Mouse (Mus musculus) kidney, embryonic 14.5 days (tissue): ENCODE measurements around the gene Hes2. TPM values are rescaled to one million over a fixed set of nuclear protein-coding genes. Genes with fewer than 3 reads are reported as not detected.

Experiments
- ATAC-seq: fragments of 200-750 bp; cut with Nextera tagmentation; 2 replicates; pipeline ENCODE4 v1.8.0; 2017; ENCODE audit warnings: moderate number of reproducible peaks, mild to moderate bottlenecking, moderate TSS enrichment, moderate library complexity; ENCODE audit not compliant: low FRiP score, low TSS enrichment
- H3K27ac ChIP-seq: fragments of 300-500 bp; sonication (generic); 2 replicates; pipeline ENCODE4 v1.5.1; 2014; ENCODE audit warnings: low read depth, mild to moderate bottlenecking, low read length, moderate library complexity, mixed read lengths
- H3K27me3 ChIP-seq: fragments of 300-500 bp; sonication (generic); 2 replicates; pipeline ENCODE4 v1.6.1; 2014; ENCODE audit warnings: mild to moderate bottlenecking, low read length; ENCODE audit not compliant: control insufficient read depth, insufficient read depth
- H3K36me3 ChIP-seq: fragments of 300-500 bp; sonication (generic); 2 replicates; pipeline ENCODE4 v1.6.1; 2014; ENCODE audit warnings: low read length, mixed read lengths; ENCODE audit not compliant: control insufficient read depth, insufficient read depth
- H3K4me1 ChIP-seq: fragments of 300-500 bp; sonication (generic); 2 replicates; pipeline ENCODE4 v1.6.1; 2014; ENCODE audit warnings: low read length, mixed read lengths; ENCODE audit not compliant: control insufficient read depth, insufficient read depth
- H3K4me2 ChIP-seq: fragments of 300-500 bp; sonication (generic); replicated peaks from 2 replicates; pipeline ENCODE4 v1.6.1; 2014; ENCODE audit warnings: low read depth, mild to moderate bottlenecking, low read length
- H3K4me3 ChIP-seq: fragments of 300-500 bp; sonication (generic); 2 replicates; pipeline ENCODE4 v1.5.1; 2014; ENCODE audit warnings: mild to moderate bottlenecking, low read length
- H3K9ac ChIP-seq: fragments of 300-500 bp; sonication (generic); 2 replicates; pipeline ENCODE4 v1.6.1; 2014; ENCODE audit warnings: low read depth, mild to moderate bottlenecking, low read length, moderate library complexity
- H3K9me3 ChIP-seq: fragments of 300-500 bp; sonication (generic); 2 replicates; pipeline ENCODE4 v1.6.1; 2016; ENCODE audit warnings: low read length; ENCODE audit not compliant: control insufficient read depth
- WGBS: fragments of 180-500 bp; shearing (Covaris S2); extraction: QIAGEN DNeasy Blood & Tissue Kit; methylation state at CpG from one replicate; pipeline ENCODE4 v1.1.7; 2014; 5-methylcytosine and 5-hydroxymethylcytosine counted together
- polyA plus RNA-seq: library from polyadenylated mRNA; unstranded; fragments of >200 nt; fragmentation: Nextera tagmentation; extraction: Ambion mirVana; gene quantifications from 2 replicates; pipeline ENCODE4 v1.2.1, GENCODE M21; 2014

The Hes2 gene
- polyA plus RNA-seq, 1 experiment from 2014 or later = not detected

DNA sequence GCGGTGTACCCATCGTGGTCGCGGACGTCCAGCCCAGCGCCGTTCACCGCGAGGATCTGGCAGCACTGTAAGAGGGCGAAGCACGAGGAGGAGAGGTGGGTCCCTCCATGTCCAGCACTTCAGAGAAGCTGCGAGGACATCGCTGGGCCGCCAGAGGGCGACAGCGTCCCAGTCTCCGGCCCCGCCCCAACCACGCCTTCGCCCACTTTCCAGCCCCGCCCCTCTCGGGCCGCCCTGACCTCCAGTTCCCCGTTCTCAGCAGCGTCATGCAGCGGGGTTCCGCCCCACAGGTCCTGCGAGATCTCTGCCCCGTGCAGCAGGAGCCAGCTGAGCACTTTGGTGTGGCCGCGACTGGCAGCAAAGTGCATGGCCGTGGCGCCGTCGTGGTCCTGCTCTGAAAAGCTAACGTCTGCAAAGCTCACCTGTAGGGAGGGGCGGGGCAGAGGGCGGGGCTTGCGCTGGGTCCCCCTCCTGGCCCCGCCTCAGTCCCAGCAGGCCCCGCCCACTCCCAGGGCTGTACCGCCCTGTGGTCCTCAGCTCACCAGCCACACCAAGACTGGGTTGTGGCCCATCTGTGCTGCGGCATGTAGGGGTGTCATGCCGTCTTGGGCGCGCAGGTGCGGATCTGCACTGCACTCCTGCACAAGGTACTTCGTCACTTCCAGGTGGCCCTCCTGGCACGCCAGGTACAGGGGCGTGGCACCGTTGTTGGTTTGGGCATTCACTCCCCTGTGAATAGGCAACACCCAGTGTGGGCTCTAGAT is 20.0 kb upstream of the Hes2 start:
- ATAC-seq = peak; percentile 84
- Histone ChIP-seq H3K9me3 (no peaks in the 10 kb centered on the region), H3K4me2 (peak overlapping the region; percentile 77), H3K27ac (0 out of 2 replicates have a peak overlapping the region, but pooled peaks have one; percentile 11), H3K36me3 (no peaks in the 10 kb centered on the region), H3K9ac (peak overlapping the region; percentile 23; the same call in 1 of the 2 replicates), H3K27me3 (peaks cover 13% of the 10 kb centered on the region), H3K4me3 (peak overlapping the region; percentile 49), H3K4me1 (peaks cover 10% of the 10 kb centered on the region; the same call in 1 of the 2 replicates)
- WGBS = 4% methylated on average over 51 of the region's 51 CpGs

DNA sequence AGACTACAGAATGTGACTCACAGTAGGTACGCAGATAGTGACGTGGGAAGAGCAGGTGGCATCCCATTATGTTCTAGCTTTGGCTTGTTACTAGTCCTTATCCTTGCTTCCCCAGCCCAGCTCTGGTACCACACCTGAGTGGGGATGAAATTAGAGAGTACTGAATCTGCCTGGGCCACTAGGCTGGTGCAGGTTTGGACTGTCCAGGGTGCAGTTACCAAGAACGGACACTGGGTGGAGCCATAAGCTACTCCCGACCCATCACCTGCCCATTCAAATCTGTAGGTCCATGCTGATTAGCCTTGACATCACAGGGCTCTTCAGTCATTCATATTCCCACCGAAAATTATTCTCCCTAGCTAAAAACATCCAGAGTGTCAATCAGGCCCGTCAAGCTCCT is 18.2 kb upstream of the Hes2 start:
- peaks cover 7% of the 10 kb centered on the region for H3K27me3 ChIP-seq
- 29% methylated on average over 6 of the region's 6 CpGs for WGBS
- peaks cover 14% of the 10 kb centered on the region; the same call in 1 of the 2 replicates for H3K4me1 ChIP-seq
- H3K36me3 ChIP-seq = no peaks in the 10 kb centered on the region
- no peak overlapping the region for H3K27ac ChIP-seq
- H3K4me3 ChIP-seq = no peak overlapping the region
- no peak for ATAC-seq
- H3K9me3 ChIP-seq = no peaks in the 10 kb centered on the region
- H3K4me2 ChIP-seq = no peak overlapping the region
- no peak overlapping the region for H3K9ac ChIP-seq

DNA sequence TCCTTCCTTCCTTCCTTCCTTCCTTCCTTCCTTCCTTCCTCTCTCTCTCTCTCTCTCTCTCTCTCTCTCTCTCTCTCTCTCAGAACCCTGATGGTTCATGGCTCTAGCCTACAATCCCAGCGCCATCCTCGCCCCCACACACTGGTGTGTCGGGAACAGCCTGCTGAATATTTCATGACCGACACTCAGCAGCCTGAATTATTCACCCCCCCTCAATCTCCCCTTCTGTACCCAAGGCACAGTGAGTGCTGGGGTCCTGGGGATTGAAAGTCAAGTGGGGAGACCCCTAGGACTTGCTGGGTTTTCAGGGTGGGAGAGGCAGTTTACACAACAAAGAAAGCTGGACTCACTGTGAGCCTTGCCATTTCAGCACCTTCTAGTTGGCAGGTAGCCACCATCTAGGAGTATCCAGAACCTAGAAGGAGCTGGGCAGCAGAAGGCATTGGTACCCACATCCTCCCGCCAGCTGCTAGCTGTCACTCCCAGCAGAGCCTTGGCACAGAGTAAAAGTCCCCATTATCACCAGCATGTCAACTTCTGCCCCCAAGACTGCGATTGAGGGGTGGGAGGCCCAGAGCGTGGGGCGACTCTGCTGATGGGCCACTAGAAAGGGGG is 17.0 kb upstream of the Hes2 start:
- no peaks in the 10 kb centered on the region for H3K36me3 ChIP-seq
- no peak for ATAC-seq
- WGBS = 81% methylated on average over 8 of the region's 8 CpGs

DNA sequence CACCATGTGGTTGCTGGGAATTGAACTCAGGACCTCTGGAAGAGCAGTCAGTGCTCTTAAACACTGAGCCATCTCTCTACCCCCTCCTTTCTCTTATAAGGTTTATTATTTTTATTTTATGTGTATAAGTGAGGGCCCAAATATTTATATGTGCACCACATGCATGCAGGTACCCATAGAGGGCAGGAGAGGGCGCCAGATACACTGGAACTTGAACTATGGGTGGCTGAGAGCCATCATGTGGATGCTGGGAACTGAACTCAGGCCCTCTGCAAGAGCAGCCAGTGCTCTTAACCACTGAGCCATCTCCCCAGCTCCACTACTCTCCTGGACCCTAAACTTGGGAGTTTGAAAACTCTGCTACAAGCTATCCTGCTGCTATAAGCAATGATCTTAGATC is 15.0 kb upstream of the Hes2 start:
- ATAC-seq = no peak
- peaks cover 7% of the 10 kb centered on the region for H3K27me3 ChIP-seq
- WGBS = 42% methylated on average over 1 of the region's 1 CpGs

More for the DNA sequence above, 17.0 kb upstream of the Hes2 start:
- Histone ChIP-seq H3K4me1 (peaks cover 25% of the 10 kb centered on the region), H3K27ac (no peak overlapping the region), H3K27me3 (peaks cover 7% of the 10 kb centered on the region), H3K9ac (no peak overlapping the region), H3K9me3 (no peaks in the 10 kb centered on the region), H3K4me3 (no peak overlapping the region), H3K4me2 (no peak overlapping the region)

DNA sequence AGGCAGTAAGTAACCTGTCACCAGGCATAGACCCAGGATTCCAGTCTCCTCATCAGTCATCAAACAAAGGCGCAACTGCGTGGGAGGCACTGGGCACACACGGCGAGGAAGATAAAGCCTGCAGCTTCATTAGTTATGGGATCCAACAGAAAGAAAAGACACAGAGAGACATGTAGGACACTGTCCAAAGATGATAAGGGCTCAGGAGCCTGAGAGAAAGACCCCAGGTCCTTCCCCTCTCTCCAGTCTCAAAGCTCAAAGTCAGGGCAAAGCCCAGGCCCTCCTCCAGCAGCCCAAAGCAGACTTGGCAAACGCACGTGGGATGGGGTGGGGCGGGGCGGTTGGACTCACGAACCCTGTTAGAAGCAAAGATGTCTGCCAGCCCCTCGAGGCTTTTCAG is 13.2 kb upstream of the Hes2 start:
- peak overlapping the region; percentile 69; the same call in 1 of the 2 replicates for H3K27ac ChIP-seq
- 0 out of 2 replicates have a peak, but pooled peaks have one; percentile 1 for ATAC-seq
- peaks cover 26% of the 10 kb centered on the region for H3K4me1 ChIP-seq

More for the DNA sequence above, 15.0 kb upstream of the Hes2 start:
- H3K9ac ChIP-seq = no peak overlapping the region
- no peaks in the 10 kb centered on the region for H3K9me3 ChIP-seq
- H3K4me1 ChIP-seq = peaks cover 30% of the 10 kb centered on the region
- no peaks in the 10 kb centered on the region for H3K36me3 ChIP-seq
- H3K4me2 ChIP-seq = no peak overlapping the region
- no peak overlapping the region for H3K27ac ChIP-seq
- no peak overlapping the region for H3K4me3 ChIP-seq

DNA sequence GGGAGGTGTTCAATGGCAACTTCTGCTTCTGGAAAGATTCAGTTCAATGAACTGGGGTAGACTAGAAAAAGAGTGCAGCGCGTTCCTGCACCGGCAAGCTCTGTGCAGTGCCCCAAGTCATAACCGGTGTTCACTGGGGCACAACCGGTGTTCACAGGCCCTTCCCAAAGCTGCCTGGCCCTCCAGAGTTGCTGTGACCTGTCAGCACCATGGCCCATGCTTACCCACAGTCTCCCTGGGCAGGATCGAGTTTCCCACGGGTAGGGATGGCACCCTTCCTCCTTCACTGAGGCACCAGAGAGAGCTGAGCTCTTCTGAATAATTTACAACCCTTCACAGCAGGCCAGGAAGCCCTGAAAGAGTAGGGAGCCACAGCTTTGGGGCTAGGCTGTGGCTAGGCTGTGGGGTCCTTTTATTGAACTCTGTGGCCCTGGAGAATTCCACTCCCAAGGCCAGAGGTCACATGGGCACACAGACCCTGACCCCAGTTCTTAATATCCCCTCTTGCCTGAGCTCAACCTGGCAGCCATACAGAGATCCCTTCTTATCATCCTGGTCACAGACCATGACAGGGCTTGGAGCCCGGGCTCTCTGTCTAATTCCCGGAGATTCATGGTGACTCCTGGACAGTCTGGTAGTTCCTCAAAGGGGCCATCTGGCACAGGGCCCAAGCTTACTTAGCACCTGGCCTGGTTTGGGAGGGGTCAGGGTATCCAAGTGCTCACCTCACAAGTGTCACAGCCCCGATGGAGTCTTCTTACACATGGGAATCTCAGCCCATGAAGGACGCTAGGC is 12.4 kb upstream of the Hes2 start:
- no peak overlapping the region for H3K4me2 ChIP-seq
- peak; percentile 83 for ATAC-seq
- H3K4me1 ChIP-seq = peaks cover 26% of the 10 kb centered on the region
- 23% methylated on average over 11 of the region's 11 CpGs for WGBS
- H3K9ac ChIP-seq = no peak overlapping the region
- H3K27me3 ChIP-seq = no peaks in the 10 kb centered on the region; the same call in none of the 2 replicates
- H3K9me3 ChIP-seq = no peaks in the 10 kb centered on the region
- no peaks in the 10 kb centered on the region for H3K36me3 ChIP-seq
- H3K27ac ChIP-seq = peak overlapping the region; percentile 69
- H3K4me3 ChIP-seq = no peak overlapping the region

More for the DNA sequence above, 13.2 kb upstream of the Hes2 start:
- Histone ChIP-seq H3K4me3 (no peak overlapping the region), H3K27me3 (peaks cover 4% of the 10 kb centered on the region), H3K9ac (no peak overlapping the region), H3K4me2 (no peak overlapping the region), H3K9me3 (no peaks in the 10 kb centered on the region), H3K36me3 (no peaks in the 10 kb centered on the region)
- 45% methylated on average over 10 of the region's 10 CpGs for WGBS

DNA sequence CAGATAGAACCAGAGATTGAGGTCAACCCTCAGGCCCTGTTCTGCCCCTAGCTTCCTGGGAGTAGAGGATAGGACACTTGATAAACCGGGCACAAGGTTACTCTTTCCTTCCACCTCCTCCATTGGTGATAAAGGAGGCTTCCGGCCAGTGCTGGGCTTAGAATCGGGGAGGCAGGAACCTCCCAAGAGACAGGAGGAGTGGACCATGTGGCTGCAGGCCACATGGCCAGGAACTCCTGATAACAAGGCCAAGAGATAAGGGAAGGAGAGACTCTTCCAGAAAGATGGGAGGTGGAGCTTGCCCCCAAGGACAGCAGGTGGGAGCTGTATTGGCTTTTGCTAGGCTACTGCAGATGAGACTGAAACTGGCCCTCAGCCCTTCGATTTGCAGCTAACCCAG is 8.1 kb upstream of the Hes2 start:
- no peaks in the 10 kb centered on the region for H3K36me3 ChIP-seq
- H3K27ac ChIP-seq = no peak overlapping the region
- H3K4me1 ChIP-seq = peaks cover 25% of the 10 kb centered on the region
- H3K9me3 ChIP-seq = no peaks in the 10 kb centered on the region
- WGBS = 72% methylated on average over 4 of the region's 4 CpGs
- peaks cover 19% of the 10 kb centered on the region; the same call in 1 of the 2 replicates for H3K27me3 ChIP-seq
- H3K4me2 ChIP-seq = no peak overlapping the region
- ATAC-seq = no peak
- no peak overlapping the region for H3K4me3 ChIP-seq
- H3K9ac ChIP-seq = no peak overlapping the region

DNA sequence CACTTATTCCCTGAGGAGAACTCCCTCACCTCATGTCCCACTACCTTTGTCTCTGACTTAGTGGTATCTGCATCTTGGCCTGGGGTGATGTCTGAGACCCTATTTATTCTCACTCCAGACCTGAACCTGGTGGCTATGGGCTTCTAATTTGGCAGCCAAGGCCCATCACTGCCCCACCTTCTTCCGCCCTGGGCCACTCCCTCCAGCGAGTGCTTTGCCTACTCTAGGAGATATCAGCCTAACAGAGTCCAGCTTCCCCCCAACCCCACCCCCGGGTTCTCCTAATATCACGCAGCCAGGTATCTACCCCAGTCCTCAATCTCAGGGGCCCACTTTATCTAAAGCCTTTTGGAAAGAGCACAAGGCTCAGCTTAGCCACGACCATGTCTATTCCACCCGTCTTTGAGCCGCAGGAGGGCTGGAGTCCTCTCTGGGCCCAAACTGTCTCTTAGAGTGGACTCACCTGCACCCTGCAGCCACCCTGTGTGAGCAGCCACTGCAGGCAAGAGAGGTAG is 7.2 kb upstream of the Hes2 start:
- peak overlapping the region; percentile 85 for H3K4me2 ChIP-seq
- H3K27me3 ChIP-seq = peaks cover 19% of the 10 kb centered on the region; the same call in 1 of the 2 replicates
- WGBS = 17% methylated on average over 7 of the region's 7 CpGs
- no peak; the same call in 1 of the 2 replicates for ATAC-seq
- H3K4me1 ChIP-seq = peaks cover 16% of the 10 kb centered on the region
- H3K9me3 ChIP-seq = no peaks in the 10 kb centered on the region
- peak overlapping the region; percentile 51; the same call in 1 of the 2 replicates for H3K9ac ChIP-seq
- H3K27ac ChIP-seq = no peak overlapping the region
- peak overlapping the region; percentile 47 for H3K4me3 ChIP-seq
- H3K36me3 ChIP-seq = no peaks in the 10 kb centered on the region
